Mouse (Mus musculus): ENCODE measurements around the gene Mmaa. TPM values are rescaled to one million over a fixed set of nuclear protein-coding genes. Genes with fewer than 3 reads are reported as not detected.

The Mmaa gene
- polyA plus RNA-seq (2014; fragmentation: Nextera tagmentation; extraction: Ambion mirVana) = 11.5 and 13.3 TPM in 2 replicates

DNA sequence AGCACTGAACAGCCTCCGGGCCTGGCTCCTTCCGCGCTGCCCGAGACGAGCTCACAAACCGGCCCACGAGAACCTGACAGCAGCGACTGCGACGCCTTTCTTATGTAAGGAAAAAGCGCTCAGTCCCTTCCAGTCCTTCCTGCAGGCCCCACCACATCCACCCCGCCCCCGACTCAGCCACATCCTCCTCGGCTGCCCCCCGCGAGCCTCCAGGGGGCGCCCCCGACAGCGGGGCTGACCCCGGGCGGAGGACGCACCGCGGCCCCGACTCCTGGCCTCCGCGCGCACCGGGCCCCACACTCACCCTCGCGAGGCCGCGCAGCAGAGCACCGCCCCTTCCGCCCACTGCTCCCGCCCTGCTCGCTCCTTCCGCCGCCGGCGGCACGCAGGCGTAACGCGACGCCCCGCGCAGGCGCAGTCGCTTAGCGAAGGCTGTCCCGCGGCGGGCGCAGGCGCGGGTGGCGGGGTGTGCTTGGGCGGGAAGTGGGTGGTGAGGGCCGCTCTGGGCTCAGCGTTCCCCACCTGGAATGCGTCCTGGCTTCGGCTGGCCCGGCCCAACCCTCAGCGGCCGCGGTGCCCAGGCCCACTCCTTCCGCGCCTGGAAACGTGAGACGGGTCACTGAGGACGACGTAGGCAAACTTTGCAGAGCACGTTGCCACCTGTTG is at the start of gene Mmaa:
TSS of gene Mmaa (minus strand) at position 328 of the 666 bp plus-strand sequence.
- peak within 1 kb of the TSS; percentile 93 for H3K27ac ChIP-seq (ENCODE audit: low read depth, low read length)
- ATAC-seq (replicated peaks; ENCODE audit: low FRiP score) (peak; percentile 97), DNase-seq (ENCODE audit: low spot score) (peak; percentile 98)
- no peaks in the 10 kb centered on the region for H3K27me3 ChIP-seq (ENCODE audit: control insufficient read depth, insufficient read depth, low read length)
- under 1% methylated on average over 59 of the region's 74 CpGs for WGBS
- no peaks in the 10 kb centered on the region for H3K9me3 ChIP-seq (ENCODE audit: control insufficient read depth, low read length)
- H3K4me1 ChIP-seq (replicated peaks; ENCODE audit: control insufficient read depth, insufficient read depth, low read length) = peaks cover 5% of the 10 kb centered on the region; the same call in 1 of the 2 replicates
- peak within 1 kb of the TSS; percentile 87 for H3K9ac ChIP-seq (ENCODE audit: low read length)
- peak within 1 kb of the TSS; percentile 50 for H3K4me3 ChIP-seq (ENCODE audit: low read depth, low read length)
- peak within 1 kb of the TSS; percentile 84 for H3K4me2 ChIP-seq (ENCODE audit: low read depth, low read length, severe bottlenecking)
- H3K36me3 ChIP-seq (ENCODE audit: control insufficient read depth, insufficient read depth, low read length) = no peaks in the 10 kb centered on the region

DNA sequence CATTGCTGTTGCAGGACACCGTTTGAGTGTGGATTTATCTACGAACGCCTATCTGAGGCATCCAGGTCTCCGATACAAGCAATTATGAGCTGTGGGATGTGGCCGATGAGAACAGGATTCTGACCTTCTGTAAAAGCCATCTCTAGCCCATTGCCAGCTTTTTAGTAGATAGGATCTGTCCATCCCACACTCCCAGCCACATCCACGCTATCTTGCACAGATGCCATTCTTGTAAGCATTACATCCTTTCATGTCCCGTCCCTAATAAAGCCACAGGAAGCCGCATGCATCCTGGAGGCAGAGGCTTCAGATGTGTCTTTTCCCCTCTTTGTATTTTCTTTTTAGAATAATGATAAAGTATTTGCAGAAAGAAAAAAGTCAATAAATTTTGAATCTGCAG is 46.5 kb upstream of the Mmaa start:
- H3K36me3 ChIP-seq (ENCODE audit: control insufficient read depth, insufficient read depth, low read length) = peaks cover 7% of the 10 kb centered on the region; the same call in 1 of the 2 replicates
- no peak overlapping the region for H3K4me3 ChIP-seq (ENCODE audit: low read depth, low read length)
- WGBS = 92% methylated on average over 8 of the region's 8 CpGs
- H3K9ac ChIP-seq (ENCODE audit: low read length) = no peak overlapping the region
- no peaks in the 10 kb centered on the region for H3K4me1 ChIP-seq (replicated peaks; ENCODE audit: control insufficient read depth, insufficient read depth, low read length)
- no peak overlapping the region for H3K27ac ChIP-seq (ENCODE audit: low read depth, low read length)
- ATAC-seq (replicated peaks; ENCODE audit: low FRiP score) = no peak
- no peak overlapping the region for H3K4me2 ChIP-seq (ENCODE audit: low read depth, low read length, severe bottlenecking)
- H3K27me3 ChIP-seq (ENCODE audit: control insufficient read depth, insufficient read depth, low read length) = no peaks in the 10 kb centered on the region
- peak; percentile 37 for DNase-seq (ENCODE audit: low spot score)
- H3K9me3 ChIP-seq (ENCODE audit: control insufficient read depth, low read length) = no peaks in the 10 kb centered on the region

DNA sequence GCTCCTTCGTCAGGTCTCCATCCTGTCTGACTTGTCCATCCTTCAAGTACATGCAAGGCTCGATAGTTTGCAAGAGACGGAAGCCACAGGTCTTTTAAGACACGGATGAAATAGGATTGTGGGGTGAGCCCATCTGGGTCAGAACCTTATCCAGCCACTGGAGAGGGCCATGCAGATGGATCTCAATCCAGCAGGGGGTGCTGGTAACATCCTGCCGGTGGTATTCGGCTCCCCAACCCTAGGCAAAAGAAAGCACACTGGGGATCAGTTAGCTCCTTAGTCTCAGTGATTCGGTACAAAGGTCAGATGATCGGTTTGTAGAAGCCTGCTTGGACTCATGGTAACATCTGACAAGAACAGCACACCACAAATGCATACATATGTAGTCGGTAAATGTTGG is 44.8 kb upstream of the Mmaa start:
- WGBS = 77% methylated on average over 9 of the region's 9 CpGs
- H3K36me3 ChIP-seq (ENCODE audit: control insufficient read depth, insufficient read depth, low read length) = peaks cover 7% of the 10 kb centered on the region; the same call in 1 of the 2 replicates

DNA sequence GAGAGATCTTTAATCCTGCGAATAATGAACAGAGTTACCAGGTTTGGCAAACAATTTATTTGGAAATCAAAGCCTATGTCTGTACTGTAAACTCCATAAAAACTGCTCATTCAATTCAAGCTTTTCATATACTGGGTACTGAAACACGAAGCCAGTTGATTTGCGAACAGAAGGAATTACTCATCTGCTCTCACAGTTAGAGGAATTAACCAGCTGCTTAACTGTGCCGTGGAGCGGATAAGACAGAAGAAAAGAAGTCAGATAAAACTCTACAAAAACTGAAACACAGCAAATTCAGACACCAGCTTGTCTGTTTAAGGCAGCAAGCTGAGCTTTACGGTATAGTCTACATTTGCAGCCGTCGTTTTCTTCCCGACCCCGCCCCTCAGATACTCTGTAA is 43.9 kb upstream of the Mmaa start:
- Histone ChIP-seq H3K36me3 (ENCODE audit: control insufficient read depth, insufficient read depth, low read length) (peaks cover 7% of the 10 kb centered on the region; the same call in 1 of the 2 replicates), H3K4me1 (replicated peaks; ENCODE audit: control insufficient read depth, insufficient read depth, low read length) (no peaks in the 10 kb centered on the region), H3K27ac (ENCODE audit: low read depth, low read length) (no peak overlapping the region), H3K4me2 (ENCODE audit: low read depth, low read length, severe bottlenecking) (no peak overlapping the region), H3K9ac (ENCODE audit: low read length) (no peak overlapping the region), H3K27me3 (ENCODE audit: control insufficient read depth, insufficient read depth, low read length) (no peaks in the 10 kb centered on the region), H3K4me3 (ENCODE audit: low read depth, low read length) (no peak overlapping the region), H3K9me3 (ENCODE audit: control insufficient read depth, low read length) (no peaks in the 10 kb centered on the region)
- no peak for DNase-seq (ENCODE audit: low spot score)
- 96% methylated on average over 10 of the region's 10 CpGs for WGBS
- ATAC-seq (replicated peaks; ENCODE audit: low FRiP score) = no peak

More for the DNA sequence above, 44.8 kb upstream of the Mmaa start:
- Histone ChIP-seq H3K9ac (ENCODE audit: low read length) (no peak overlapping the region), H3K27me3 (ENCODE audit: control insufficient read depth, insufficient read depth, low read length) (no peaks in the 10 kb centered on the region), H3K4me3 (ENCODE audit: low read depth, low read length) (no peak overlapping the region), H3K27ac (ENCODE audit: low read depth, low read length) (no peak overlapping the region), H3K9me3 (ENCODE audit: control insufficient read depth, low read length) (no peaks in the 10 kb centered on the region), H3K4me1 (replicated peaks; ENCODE audit: control insufficient read depth, insufficient read depth, low read length) (no peaks in the 10 kb centered on the region), H3K4me2 (ENCODE audit: low read depth, low read length, severe bottlenecking) (no peak overlapping the region)
- DNase-seq (ENCODE audit: low spot score) = peak; percentile 46
- ATAC-seq (replicated peaks; ENCODE audit: low FRiP score) = no peak

DNA sequence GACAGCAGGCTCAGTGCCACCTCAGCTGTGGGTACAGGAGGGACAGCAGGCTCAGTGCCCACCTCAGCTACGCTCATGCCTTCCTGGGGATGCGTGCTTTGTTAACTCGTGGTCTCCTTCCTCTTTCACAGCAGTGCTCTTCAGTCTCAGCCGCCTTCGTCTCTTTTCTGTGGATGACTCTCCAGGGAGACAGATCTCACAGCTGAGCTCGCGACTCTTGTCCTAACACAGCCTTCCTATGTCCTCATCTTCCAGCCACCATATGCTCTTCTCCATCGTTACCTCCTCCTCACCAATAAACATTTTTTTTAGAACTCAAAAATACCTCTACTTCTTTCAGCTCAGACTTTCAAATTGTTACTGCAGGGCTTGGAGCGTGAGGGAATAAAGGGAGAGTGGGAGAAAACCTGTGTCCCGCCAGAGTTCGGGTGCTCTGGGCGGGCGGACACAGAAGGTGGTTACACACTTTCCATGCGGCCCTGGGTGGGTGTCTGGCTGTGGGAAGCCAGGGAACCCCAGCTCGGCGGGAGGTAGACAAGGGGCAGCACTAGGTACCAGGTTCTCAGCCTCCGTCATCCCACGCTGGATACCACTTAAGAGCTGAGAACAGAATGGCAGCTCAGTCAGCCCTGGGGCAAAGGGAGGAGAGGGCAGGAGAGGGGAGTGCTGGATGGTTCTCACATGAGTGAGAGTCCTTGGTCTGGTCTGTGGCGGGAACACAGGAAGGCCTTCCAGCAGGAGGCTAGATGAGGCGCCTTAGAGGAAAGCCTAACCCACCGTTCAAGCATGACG is 37.6 kb upstream of the Mmaa start:
- peak; percentile 26 for DNase-seq (ENCODE audit: low spot score)
- no peak for ATAC-seq (replicated peaks; ENCODE audit: low FRiP score)
- Histone ChIP-seq H3K36me3 (ENCODE audit: control insufficient read depth, insufficient read depth, low read length) (no peaks in the 10 kb centered on the region; the same call in 1 of the 2 replicates), H3K4me3 (ENCODE audit: low read depth, low read length) (no peak overlapping the region), H3K27me3 (ENCODE audit: control insufficient read depth, insufficient read depth, low read length) (no peaks in the 10 kb centered on the region), H3K9me3 (ENCODE audit: control insufficient read depth, low read length) (no peaks in the 10 kb centered on the region), H3K27ac (ENCODE audit: low read depth, low read length) (no peak overlapping the region), H3K4me2 (ENCODE audit: low read depth, low read length, severe bottlenecking) (no peak overlapping the region), H3K9ac (ENCODE audit: low read length) (no peak overlapping the region), H3K4me1 (replicated peaks; ENCODE audit: control insufficient read depth, insufficient read depth, low read length) (no peaks in the 10 kb centered on the region)
- 92% methylated on average over 22 of the region's 22 CpGs for WGBS

DNA sequence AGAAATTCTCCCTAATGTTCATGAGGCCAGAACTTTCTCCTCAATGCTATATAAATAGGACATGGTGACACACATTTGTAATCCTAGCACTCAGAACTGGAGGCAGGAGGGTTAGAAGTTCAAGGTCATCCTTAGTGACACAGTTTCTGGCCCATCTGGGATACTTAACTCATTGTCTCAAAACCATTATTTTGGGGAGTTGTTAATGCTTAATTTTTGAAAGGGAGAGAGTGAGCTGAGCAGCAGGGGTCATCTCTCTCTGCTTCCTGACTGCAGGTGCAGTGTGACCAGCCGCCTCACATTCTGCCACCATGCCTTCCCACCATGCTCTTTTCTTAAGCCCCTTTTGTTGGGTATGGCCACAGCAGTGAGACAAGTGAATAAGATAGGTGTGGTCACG is 36.8 kb upstream of the Mmaa start:
- 76% methylated on average over 2 of the region's 2 CpGs for WGBS
- no peak for ATAC-seq (replicated peaks; ENCODE audit: low FRiP score)
- Histone ChIP-seq H3K9me3 (ENCODE audit: control insufficient read depth, low read length) (no peaks in the 10 kb centered on the region), H3K4me1 (replicated peaks; ENCODE audit: control insufficient read depth, insufficient read depth, low read length) (no peaks in the 10 kb centered on the region), H3K36me3 (ENCODE audit: control insufficient read depth, insufficient read depth, low read length) (no peaks in the 10 kb centered on the region), H3K27me3 (ENCODE audit: control insufficient read depth, insufficient read depth, low read length) (no peaks in the 10 kb centered on the region), H3K4me3 (ENCODE audit: low read depth, low read length) (no peak overlapping the region), H3K9ac (ENCODE audit: low read length) (no peak overlapping the region), H3K4me2 (ENCODE audit: low read depth, low read length, severe bottlenecking) (no peak overlapping the region), H3K27ac (ENCODE audit: low read depth, low read length) (no peak overlapping the region)
- no peak for DNase-seq (ENCODE audit: low spot score)

DNA sequence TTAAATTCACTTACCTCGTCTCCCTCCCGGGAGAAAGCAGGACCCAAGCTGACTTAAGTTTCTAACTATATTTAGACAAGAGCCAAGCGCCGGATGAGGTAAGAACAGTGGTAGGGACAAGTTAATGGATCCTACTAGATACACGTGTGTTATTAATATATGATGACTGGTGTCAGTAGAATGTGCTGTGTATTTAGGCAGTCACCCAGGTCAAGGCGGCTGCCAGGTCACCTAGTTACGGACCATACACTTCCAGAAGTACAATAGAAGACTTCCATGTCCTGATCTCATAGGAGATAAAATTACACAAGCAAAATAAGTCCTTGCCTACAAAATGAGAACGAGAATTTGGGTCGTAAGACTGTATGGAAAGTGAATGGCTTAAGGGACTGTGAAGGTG is 36.3 kb upstream of the Mmaa start:
- ATAC-seq (replicated peaks; ENCODE audit: low FRiP score) (no peak), DNase-seq (ENCODE audit: low spot score) (no peak)
- Histone ChIP-seq H3K9me3 (ENCODE audit: control insufficient read depth, low read length) (no peaks in the 10 kb centered on the region), H3K9ac (ENCODE audit: low read length) (no peak overlapping the region), H3K4me2 (ENCODE audit: low read depth, low read length, severe bottlenecking) (no peak overlapping the region), H3K4me3 (ENCODE audit: low read depth, low read length) (no peak overlapping the region), H3K27me3 (ENCODE audit: control insufficient read depth, insufficient read depth, low read length) (no peaks in the 10 kb centered on the region), H3K27ac (ENCODE audit: low read depth, low read length) (no peak overlapping the region), H3K4me1 (replicated peaks; ENCODE audit: control insufficient read depth, insufficient read depth, low read length) (no peaks in the 10 kb centered on the region), H3K36me3 (ENCODE audit: control insufficient read depth, insufficient read depth, low read length) (no peaks in the 10 kb centered on the region)
- WGBS = 87% methylated on average over 9 of the region's 9 CpGs

DNA sequence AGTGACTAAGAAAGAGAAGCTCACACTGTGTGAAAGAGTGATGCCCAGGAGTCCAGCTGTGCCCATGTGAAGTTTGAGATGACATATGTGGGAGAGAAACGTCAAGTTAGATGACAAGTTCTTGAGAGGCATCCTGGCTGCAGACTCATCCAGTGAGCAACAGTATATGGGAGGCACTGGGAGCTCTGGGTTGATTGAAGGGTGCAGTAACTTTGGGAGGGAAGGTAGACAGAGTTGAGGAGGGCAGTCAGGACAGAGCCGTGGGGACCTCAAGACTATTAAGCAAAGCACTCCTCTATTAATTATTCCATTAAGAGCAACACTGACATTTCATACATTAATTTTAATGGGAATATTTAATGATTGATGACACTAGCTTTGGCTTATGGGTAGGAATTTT is 35.0 kb upstream of the Mmaa start:
- Histone ChIP-seq H3K36me3 (ENCODE audit: control insufficient read depth, insufficient read depth, low read length) (no peaks in the 10 kb centered on the region), H3K4me3 (ENCODE audit: low read depth, low read length) (no peak overlapping the region), H3K9me3 (ENCODE audit: control insufficient read depth, low read length) (no peaks in the 10 kb centered on the region), H3K27me3 (ENCODE audit: control insufficient read depth, insufficient read depth, low read length) (no peaks in the 10 kb centered on the region), H3K27ac (ENCODE audit: low read depth, low read length) (no peak overlapping the region), H3K4me1 (replicated peaks; ENCODE audit: control insufficient read depth, insufficient read depth, low read length) (no peaks in the 10 kb centered on the region), H3K4me2 (ENCODE audit: low read depth, low read length, severe bottlenecking) (no peak overlapping the region), H3K9ac (ENCODE audit: low read length) (no peak overlapping the region)
- DNase-seq (ENCODE audit: low spot score) = no peak
- 73% methylated on average over 2 of the region's 2 CpGs for WGBS
- ATAC-seq (replicated peaks; ENCODE audit: low FRiP score) = no peak

All from forebrain, embryonic 11.5 days (tissue).